Mouse (Mus musculus) forebrain, postnatal 0 days (tissue): ENCODE measurements around the gene Ski. TPM values are rescaled to one million over a fixed set of nuclear protein-coding genes. Genes with fewer than 3 reads are reported as not detected.

Experiments
- ATAC-seq: fragments of 200-750 bp; cut with Nextera tagmentation; 2 replicates; pipeline ENCODE4 v1.8.0; 2017; ENCODE audit warnings: mild to moderate bottlenecking, moderate library complexity
- DNase-seq: peaks from one replicate; pipeline ENCODE4 v3.0.0-alpha.2; 2015
- H3K27ac ChIP-seq: fragments of 300-500 bp; sonication (generic); 2 replicates; pipeline ENCODE4 v1.5.1; 2014; ENCODE audit warnings: low read depth, mild to moderate bottlenecking, antibody characterized with exemption, low read length, moderate library complexity, mixed read lengths
- H3K27me3 ChIP-seq: fragments of 300-500 bp; sonication (generic); 2 replicates; pipeline ENCODE4 v1.6.1; 2014; ENCODE audit warnings: mild to moderate bottlenecking, low read length, mixed read lengths; ENCODE audit not compliant: insufficient read depth
- H3K36me3 ChIP-seq: fragments of 300-500 bp; sonication (generic); 2 replicates; pipeline ENCODE4 v1.6.1; 2014; ENCODE audit warnings: mild to moderate bottlenecking, moderate library complexity; ENCODE audit not compliant: insufficient read depth
- H3K4me1 ChIP-seq: fragments of 300-500 bp; sonication (generic); 2 replicates; pipeline ENCODE4 v1.6.1; 2014; ENCODE audit warnings: antibody characterized with exemption; ENCODE audit not compliant: insufficient read depth
- H3K4me2 ChIP-seq: fragments of 300-500 bp; sonication (generic); 2 replicates; pipeline ENCODE4 v1.6.1; 2014; ENCODE audit warnings: low read depth, mild to moderate bottlenecking, moderate library complexity
- H3K4me3 ChIP-seq: fragments of 300-500 bp; sonication (generic); 2 replicates; pipeline ENCODE4 v1.5.1; 2014; ENCODE audit warnings: low read depth, low read length, mixed read lengths
- H3K9ac ChIP-seq: fragments of 300-500 bp; sonication (generic); 2 replicates; pipeline ENCODE4 v1.6.1; 2014; ENCODE audit warnings: mild to moderate bottlenecking
- H3K9me3 ChIP-seq: fragments of 300-500 bp; sonication (generic); 2 replicates; pipeline ENCODE4 v1.6.1; 2016; ENCODE audit warnings: low read length
- CTCF ChIP-seq: sonication (generic); IDR thresholded peaks from 2 replicates; pipeline ENCODE4 v1.5.1; 2016; ENCODE audit warnings: antibody characterized with exemption, control low read depth, low read depth
- WGBS: fragments of 180-500 bp; shearing (Covaris S2); extraction: QIAGEN DNeasy Blood & Tissue Kit; methylation state at CpG from one replicate; pipeline ENCODE4 v1.1.7; 2014; 5-methylcytosine and 5-hydroxymethylcytosine counted together
- polyA plus RNA-seq: library from polyadenylated mRNA; unstranded; fragments of >200 nt; fragmentation: Nextera tagmentation; extraction: Ambion mirVana; gene quantifications from 2 replicates; pipeline ENCODE4 v1.2.1, GENCODE M21; 2015
- total RNA-seq: library from RNA; depleted of rRNA; stranded (reverse); fragments of >200 nt; gene quantifications from 2 replicates; pipeline ENCODE4 v1.2.3, GENCODE M21; 2014

Gene Ski
- total and polyA plus RNA-seq, 2 experiments from 2014 or later = 12.2 to 68.7 TPM

DNA sequence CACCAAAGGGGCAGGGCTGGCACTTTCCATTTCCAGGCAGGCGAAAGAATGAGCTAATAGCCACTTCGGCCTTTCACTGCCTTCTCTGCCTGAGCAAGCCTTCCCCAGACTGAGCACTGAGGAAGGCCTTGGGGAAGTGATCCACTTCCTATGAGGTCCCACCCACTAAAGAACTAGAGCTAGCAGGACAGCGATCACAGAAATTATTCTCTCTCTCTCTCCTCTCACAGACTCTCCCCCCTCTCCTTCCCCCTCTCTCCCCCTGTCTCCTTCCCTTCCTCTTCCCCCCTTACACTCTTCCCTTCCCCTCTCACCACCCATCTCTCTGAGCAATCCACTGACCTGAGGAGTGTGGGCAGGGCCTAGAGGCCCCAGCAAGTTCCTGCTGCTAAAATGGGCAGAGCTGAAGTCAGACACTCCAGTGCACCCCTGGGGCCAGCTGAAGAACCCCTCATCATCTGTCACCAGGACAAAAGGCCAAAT is 35.2 kb downstream of the Ski start:
- Histone ChIP-seq H3K27ac (no peak overlapping the region), H3K9ac (no peak overlapping the region), H3K9me3 (no peaks in the 10 kb centered on the region), H3K36me3 (no peaks in the 10 kb centered on the region), H3K4me1 (peaks cover 3% of the 10 kb centered on the region; the same call in 1 of the 2 replicates), H3K4me3 (no peak overlapping the region), H3K27me3 (no peaks in the 10 kb centered on the region), H3K4me2 (no peak overlapping the region)
- WGBS = 61% methylated on average over 3 of the region's 3 CpGs
- TF ChIP-seq CTCF = no peak
- DNase-seq (no peak), ATAC-seq (no peak)

GRCm38 (mm10) chr4:155185845-155186244 is 36.5 kb downstream of the Ski start:
- ATAC-seq = no peak
- no peaks in the 10 kb centered on the region for H3K27me3 ChIP-seq
- DNase-seq = no peak
- H3K9me3 ChIP-seq = no peaks in the 10 kb centered on the region
- H3K36me3 ChIP-seq = no peaks in the 10 kb centered on the region
- no peak overlapping the region for H3K9ac ChIP-seq
- no peak overlapping the region for H3K27ac ChIP-seq
- WGBS = 89% methylated on average over 9 of the region's 9 CpGs
- TF ChIP-seq CTCF = no peak
- H3K4me3 ChIP-seq = no peak overlapping the region
- no peak overlapping the region for H3K4me2 ChIP-seq
- peaks cover 3% of the 10 kb centered on the region; the same call in 1 of the 2 replicates for H3K4me1 ChIP-seq

DNA sequence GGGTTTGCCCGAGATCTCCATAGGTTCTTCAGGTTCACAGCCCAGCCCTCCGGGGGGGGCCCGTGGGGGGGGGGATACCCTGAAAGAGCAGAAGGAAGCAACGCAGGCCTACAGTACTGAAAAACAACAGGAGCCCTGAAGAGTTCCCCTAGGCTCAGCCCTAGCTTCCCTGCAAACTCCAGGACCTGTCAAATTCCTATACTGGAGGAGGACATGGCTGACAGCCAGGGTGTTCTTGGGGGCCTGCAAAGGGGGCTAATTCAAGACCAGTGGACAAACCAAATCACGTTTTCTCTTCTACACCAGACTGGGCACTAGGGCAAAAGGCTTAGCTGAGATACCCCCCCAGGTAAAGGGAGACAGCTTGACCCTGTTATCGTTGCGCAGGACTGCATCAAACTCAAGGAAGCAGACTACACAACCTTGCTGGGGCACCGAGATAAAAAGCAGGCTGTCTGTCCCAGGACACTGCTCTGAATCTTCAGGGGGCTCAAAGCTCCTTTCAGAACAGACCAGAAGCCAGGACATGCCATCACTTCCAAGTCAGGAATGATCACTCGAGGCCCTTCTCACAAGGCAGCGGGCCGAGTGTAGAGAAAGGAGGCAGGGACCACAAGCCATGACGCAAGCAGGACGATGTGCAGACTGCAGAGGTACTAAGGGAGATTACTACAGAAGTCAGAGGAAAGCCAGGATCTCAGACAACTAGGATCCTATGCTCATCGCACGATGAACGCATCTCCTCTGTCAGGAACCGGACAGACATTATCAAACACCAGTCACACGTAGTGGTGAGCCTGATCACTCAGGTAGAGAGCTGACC is 37.9 kb downstream of the Ski start:
- no peak for ATAC-seq
- Histone ChIP-seq H3K4me2 (no peak overlapping the region), H3K9me3 (no peaks in the 10 kb centered on the region), H3K27ac (no peak overlapping the region), H3K4me3 (no peak overlapping the region), H3K4me1 (no peaks in the 10 kb centered on the region), H3K9ac (no peak overlapping the region), H3K36me3 (no peaks in the 10 kb centered on the region), H3K27me3 (no peaks in the 10 kb centered on the region)
- DNase-seq = no peak
- 79% methylated on average over 18 of the region's 18 CpGs for WGBS
- no peak for TF ChIP-seq CTCF

- 91% methylated on average over 7 of the region's 7 CpGs for WGBS
- H3K4me2 ChIP-seq = no peak overlapping the region
- no peak for TF ChIP-seq CTCF
- no peaks in the 10 kb centered on the region for H3K9me3 ChIP-seq
- no peak overlapping the region for H3K27ac ChIP-seq
- no peak overlapping the region for H3K9ac ChIP-seq
- H3K36me3 ChIP-seq = no peaks in the 10 kb centered on the region
- ATAC-seq (no peak), DNase-seq (no peak)
- H3K27me3 ChIP-seq = no peaks in the 10 kb centered on the region
- peaks cover 12% of the 10 kb centered on the region; the same call in 1 of the 2 replicates for H3K4me1 ChIP-seq
- no peak overlapping the region for H3K4me3 ChIP-seq
Measured at GRCm38 (mm10) chr4:155183201-155183600, 39.2 kb downstream of the Ski start.

DNA sequence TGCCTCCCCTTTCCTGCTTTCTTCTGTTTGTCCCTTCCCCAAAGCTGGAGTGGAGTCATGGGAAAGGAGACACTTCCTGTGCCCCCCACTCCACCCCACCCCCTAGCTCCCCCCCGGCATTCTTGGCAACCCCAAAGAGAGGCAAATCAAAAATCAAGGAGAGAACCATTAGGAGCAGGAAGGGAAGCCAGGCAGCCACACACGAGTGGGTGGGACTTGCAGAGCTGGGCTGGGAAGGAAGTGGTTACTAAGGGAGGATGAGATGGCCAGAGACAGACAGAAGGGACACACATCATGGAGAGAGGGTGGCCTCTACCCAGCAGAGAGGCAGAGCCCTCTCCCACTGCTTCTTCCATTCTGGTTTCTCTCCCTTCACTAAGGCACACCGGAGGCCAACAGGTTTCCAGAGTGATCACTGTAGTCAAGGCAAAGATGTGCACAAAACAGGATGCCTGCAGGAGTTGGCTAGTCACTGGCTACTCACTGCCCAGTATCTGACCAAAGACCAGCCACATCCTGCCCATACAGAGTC is 43.3 kb downstream of the Ski start:
- Histone ChIP-seq H3K4me2 (no peak overlapping the region), H3K27ac (peak overlapping the region; percentile 75), H3K27me3 (no peaks in the 10 kb centered on the region), H3K9ac (no peak overlapping the region; the same call in 1 of the 2 replicates), H3K36me3 (no peaks in the 10 kb centered on the region), H3K4me3 (no peak overlapping the region), H3K9me3 (no peaks in the 10 kb centered on the region), H3K4me1 (peaks cover 30% of the 10 kb centered on the region)
- WGBS = 34% methylated on average over 3 of the region's 3 CpGs
- no peak for TF ChIP-seq CTCF
- peak; percentile 36 for ATAC-seq
- DNase-seq = no peak

DNA sequence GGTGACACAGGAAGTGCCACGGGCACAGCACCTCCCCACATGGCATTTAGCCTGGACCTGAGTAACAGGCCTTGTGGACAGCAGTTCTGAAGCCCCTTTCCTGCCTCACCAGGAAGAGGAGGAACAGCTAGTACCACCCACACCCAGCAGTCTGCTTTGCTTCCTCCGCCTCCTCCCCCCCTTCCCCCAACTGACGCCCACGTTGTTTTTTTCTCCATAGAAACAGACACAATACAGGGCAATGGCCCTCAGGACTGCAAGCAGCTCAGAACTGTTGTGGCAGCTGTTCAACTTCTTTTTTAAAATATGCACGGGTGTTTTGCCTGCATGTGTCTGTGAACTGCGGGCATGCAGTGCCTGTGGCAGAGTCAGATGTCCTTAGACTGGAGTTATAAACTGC is 44.1 kb downstream of the Ski start:
- peak; percentile 83 for ATAC-seq
- peaks cover 38% of the 10 kb centered on the region for H3K4me1 ChIP-seq
- WGBS = 4% methylated on average over 6 of the region's 6 CpGs

GRCm38 (mm10) chr4:155176210-155176609 is 46.2 kb downstream of the Ski start:
- no peaks in the 10 kb centered on the region for H3K27me3 ChIP-seq
- H3K4me1 ChIP-seq = peaks cover 51% of the 10 kb centered on the region
- no peak overlapping the region for H3K9ac ChIP-seq
- no peak overlapping the region for H3K27ac ChIP-seq
- H3K4me3 ChIP-seq = no peak overlapping the region
- ATAC-seq (no peak), DNase-seq (no peak)
- H3K4me2 ChIP-seq = no peak overlapping the region
- 65% methylated on average over 3 of the region's 3 CpGs for WGBS
- no peaks in the 10 kb centered on the region for H3K9me3 ChIP-seq
- H3K36me3 ChIP-seq = no peaks in the 10 kb centered on the region
- no peak for TF ChIP-seq CTCF

More for the DNA sequence above, 44.1 kb downstream of the Ski start:
- H3K27ac ChIP-seq = peak overlapping the region; percentile 75
- peak; percentile 48 for DNase-seq
- H3K36me3 ChIP-seq = no peaks in the 10 kb centered on the region
- TF ChIP-seq CTCF = no peak
- H3K9me3 ChIP-seq = no peaks in the 10 kb centered on the region
- H3K4me3 ChIP-seq = no peak overlapping the region
- H3K4me2 ChIP-seq = no peak overlapping the region
- H3K27me3 ChIP-seq = no peaks in the 10 kb centered on the region
- H3K9ac ChIP-seq = no peak overlapping the region
